Mouse (Mus musculus) midbrain, postnatal 0 days (tissue): ENCODE data around the gene Gm3250. TPM values are rescaled to one million over a fixed set of nuclear protein-coding genes. Genes with fewer than 3 reads are reported as not detected.
"Not testable (repeated sequence)": the region's sequence is repeated elsewhere in the genome, so short reads cannot be mapped to it uniquely, and the experiment has no call there.

ENCODE experiments used
- ATAC-seq: fragments of 200-750 bp; cut with Nextera tagmentation; 2 replicates; pipeline ENCODE4 v1.8.0; 2017; ENCODE audit warnings: moderate number of reproducible peaks, mild to moderate bottlenecking, moderate TSS enrichment, moderate library complexity; ENCODE audit not compliant: low FRiP score
- DNase-seq: peaks from one replicate; pipeline ENCODE4 v3.0.0-alpha.2; 2015; ENCODE audit warnings: low spot score
- H3K27ac ChIP-seq: fragments of 300-500 bp; sonication (generic); 2 replicates; pipeline ENCODE4 v1.5.1; 2014; ENCODE audit warnings: low read depth, mild to moderate bottlenecking, low read length, mixed read lengths
- H3K27me3 ChIP-seq: fragments of 300-500 bp; sonication (generic); 2 replicates; pipeline ENCODE4 v1.6.1; 2014; ENCODE audit warnings: low read length, control low read depth, mixed read lengths; ENCODE audit not compliant: insufficient read depth
- H3K36me3 ChIP-seq: fragments of 300-500 bp; sonication (generic); 2 replicates; pipeline ENCODE4 v1.6.1; 2014; ENCODE audit warnings: low read length, control low read depth, mixed read lengths; ENCODE audit not compliant: insufficient read depth
- H3K4me1 ChIP-seq: fragments of 300-500 bp; sonication (generic); 2 replicates; pipeline ENCODE4 v1.6.1; 2014; ENCODE audit warnings: mild to moderate bottlenecking, control low read depth, antibody characterized with exemption, low read length, mixed read lengths; ENCODE audit not compliant: insufficient read depth
- H3K4me2 ChIP-seq: fragments of 300-500 bp; sonication (generic); 2 replicates; pipeline ENCODE4 v1.6.1; 2014; ENCODE audit warnings: low read depth, mild to moderate bottlenecking, low read length, mixed read lengths; ENCODE audit not compliant: poor library complexity, severe bottlenecking
- H3K4me3 ChIP-seq: fragments of 300-500 bp; sonication (generic); 2 replicates; pipeline ENCODE4 v1.5.1; 2014; ENCODE audit warnings: low read depth, mild to moderate bottlenecking, low read length, moderate library complexity
- H3K9ac ChIP-seq: fragments of 300-500 bp; sonication (generic); replicated peaks from 2 replicates; pipeline ENCODE4 v1.6.1; 2014; ENCODE audit warnings: mild to moderate bottlenecking, low read length, moderate library complexity, mixed read lengths; ENCODE audit not compliant: poor library complexity, severe bottlenecking
- H3K9me3 ChIP-seq: fragments of 300-500 bp; sonication (generic); 2 replicates; pipeline ENCODE4 v1.6.1; 2016; ENCODE audit warnings: low read length, control low read depth
- CTCF ChIP-seq: IDR thresholded peaks from 2 replicates; pipeline ENCODE4 v1.5.1; 2016; ENCODE audit warnings: antibody characterized with exemption, mild to moderate bottlenecking
- WGBS: fragments of 180-500 bp; shearing (Covaris S2); extraction: QIAGEN DNeasy Blood & Tissue Kit; methylation state at CpG from one replicate; pipeline ENCODE4 v1.1.7; 2014; 5-methylcytosine and 5-hydroxymethylcytosine counted together
- polyA plus RNA-seq: library from polyadenylated mRNA; unstranded; fragments of >200 nt; fragmentation: Nextera tagmentation; extraction: Ambion mirVana; gene quantifications from 2 replicates; pipeline ENCODE4 v1.2.1, GENCODE M21; 2015
- total RNA-seq: library from RNA; depleted of rRNA; stranded (reverse); fragments of >200 nt; gene quantifications from 2 replicates; pipeline ENCODE4 v1.2.3, GENCODE M21; 2014

The Gm3250 gene
- total and polyA plus RNA-seq, 2 experiments from 2014 or later, result not detected

GRCm38 (mm10) chr10:77769727-77770126, 12.6 kb downstream of the Gm3250 start:
- Histone ChIP-seq H3K27ac (no peak overlapping the region), H3K9ac (no peak overlapping the region), H3K4me2 (no peak overlapping the region), H3K27me3 (no peaks in the 10 kb centered on the region), H3K4me1 (no peaks in the 10 kb centered on the region), H3K36me3 (no peaks in the 10 kb centered on the region), H3K4me3 (no peak overlapping the region), H3K9me3 (0 out of 2 replicates have a peak, but pooled peaks cover 4% of the 10 kb centered on the region)
- ATAC-seq (no peak), DNase-seq (no peak)
- TF ChIP-seq CTCF, result no peak
- WGBS, result 90% methylated on average over 1 of the region's 1 CpGs

GRCm38 (mm10) chr10:77759582-77759981, 22.8 kb downstream of the Gm3250 start, which contains the start of gene Gm3233:
Gm3233 (minus strand) TSS chr10:77759682.
- H3K4me3 ChIP-seq, H3K4me2 ChIP-seq, H3K27me3 ChIP-seq, H3K4me1 ChIP-seq, ATAC-seq, H3K9ac ChIP-seq, H3K27ac ChIP-seq, DNase-seq, H3K9me3 ChIP-seq, H3K36me3 ChIP-seq: not testable (repeated sequence)
- no CpG with 5 or more reads among the region's 1 CpGs for WGBS

- H3K27me3 ChIP-seq, result no peaks in the 10 kb centered on the region
- H3K4me3 ChIP-seq, result no peak overlapping the region
- H3K27ac ChIP-seq, result no peak overlapping the region
- no peaks in the 10 kb centered on the region for H3K36me3 ChIP-seq
- H3K9me3 ChIP-seq, result no peaks in the 10 kb centered on the region
- H3K4me2 ChIP-seq, result no peak overlapping the region
- DNase-seq (no peak), ATAC-seq (no peak)
- peak; percentile 15; the same call in 1 of the 2 replicates for TF ChIP-seq CTCF
- no peak overlapping the region for H3K9ac ChIP-seq
- H3K4me1 ChIP-seq, result no peaks in the 10 kb centered on the region
Observed at GRCm38 (mm10) chr10:77753448-77753847, 28.9 kb downstream of the Gm3250 start.

- H3K36me3 ChIP-seq, H3K4me1 ChIP-seq, H3K27ac ChIP-seq, H3K9ac ChIP-seq, H3K9me3 ChIP-seq, H3K27me3 ChIP-seq, H3K4me2 ChIP-seq, H3K4me3 ChIP-seq, DNase-seq, ATAC-seq: not testable (repeated sequence)
- 60% methylated on average over 3 of the region's 3 CpGs for whole genome bisulfite sequencing
- 0 out of 2 replicates have a peak, but pooled peaks have one; percentile 9 for TF ChIP-seq CTCF
Observed at GRCm38 (mm10) chr10:77752312-77752711, 30.0 kb downstream of the Gm3250 start.

- H3K27ac ChIP-seq, DNase-seq, H3K4me3 ChIP-seq, H3K27me3 ChIP-seq, H3K9ac ChIP-seq, H3K4me1 ChIP-seq, H3K4me2 ChIP-seq, H3K36me3 ChIP-seq, H3K9me3 ChIP-seq, ATAC-seq: not testable (repeated sequence)
- WGBS, result 44% methylated on average over 1 of the region's 1 CpGs
Observed at GRCm38 (mm10) chr10:77751254-77751653, 31.1 kb downstream of the Gm3250 start, which contains the start of gene Gm9736. Gm9736 (minus strand) TSS chr10:77751354.

- 63% methylated on average over 1 of the region's 1 CpGs for WGBS
- H3K4me3 ChIP-seq, DNase-seq: not testable (repeated sequence)
Observed at GRCm38 (mm10) chr10:77750686-77751085, 31.7 kb downstream of the Gm3250 start.

GRCm38 (mm10) chr10:77741924-77742688, 40.2 kb downstream of the Gm3250 start, which contains the start of gene Gm18596:
Gm18596 (minus strand) TSS chr10:77742638.
- not testable (repeated sequence) for H3K36me3 ChIP-seq, H3K4me1 ChIP-seq, H3K27me3 ChIP-seq, H3K9ac ChIP-seq, H3K4me3 ChIP-seq, ATAC-seq, H3K9me3 ChIP-seq, DNase-seq, H3K4me2 ChIP-seq, H3K27ac ChIP-seq
- 55% methylated on average over 4 of the region's 5 CpGs for WGBS

More at GRCm38 (mm10) chr10:77750686-77751085, 31.7 kb downstream of the Gm3250 start:
- H3K27me3 ChIP-seq, ATAC-seq, H3K4me2 ChIP-seq, H3K9ac ChIP-seq, H3K36me3 ChIP-seq, H3K9me3 ChIP-seq, H3K4me1 ChIP-seq, H3K27ac ChIP-seq: not testable (repeated sequence)
